Mouse (Mus musculus) fat pad, adult 2 months (tissue): ENCODE results near the gene Specc1.

Experiments used
- DNase-seq: peaks from one replicate; pipeline ENCODE4 v3.0.0-alpha.2; 2011; ENCODE audit warnings: low read depth, low spot score; ENCODE audit errors: extremely low read depth

Gene Specc1

GRCm38 (mm10) chr11:62080476-62080875 lies 123.9 kb downstream of the Specc1 start:
- no peak for DNase-seq

DNA sequence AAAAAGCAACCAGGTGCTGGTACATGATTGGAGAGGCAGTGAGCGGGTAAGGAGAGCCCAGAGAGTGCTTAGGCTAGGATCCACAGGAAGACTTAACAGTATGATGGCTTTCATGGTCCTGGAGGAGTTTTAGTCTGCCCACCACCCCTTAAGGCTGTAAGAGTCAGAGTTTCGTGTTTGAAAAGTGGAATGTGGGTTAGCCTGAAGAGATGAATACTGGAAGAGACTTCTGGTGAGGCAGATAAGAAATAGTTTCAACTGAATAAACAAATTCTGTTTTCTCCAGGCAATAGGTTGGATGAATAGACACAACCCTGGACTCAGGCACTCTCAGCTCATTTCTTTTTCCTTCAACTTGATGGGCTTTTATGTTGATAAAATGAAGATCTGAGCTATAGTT lies 130.1 kb downstream of the Specc1 start:
- DNase-seq = no peak

DNA sequence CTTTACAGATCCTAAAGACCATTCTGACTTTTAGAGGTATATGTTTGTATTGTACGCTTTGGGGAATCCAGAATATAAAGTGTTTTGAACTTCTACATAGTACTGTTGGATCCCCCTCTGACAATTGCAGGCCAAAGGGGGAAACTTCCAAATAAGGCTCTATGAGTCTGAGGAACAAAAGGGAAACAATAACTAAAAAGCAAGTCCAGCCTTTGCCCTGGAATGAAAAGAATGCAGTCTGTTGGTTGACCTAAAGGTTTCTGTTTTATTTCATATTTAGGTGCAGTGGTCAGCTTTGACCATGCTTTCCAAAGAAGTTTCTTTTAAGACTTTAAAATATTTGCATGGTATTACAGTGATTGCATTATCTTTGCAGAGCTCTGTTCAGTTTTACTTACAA lies 130.5 kb downstream of the Specc1 start:
- no peak for DNase-seq

DNA sequence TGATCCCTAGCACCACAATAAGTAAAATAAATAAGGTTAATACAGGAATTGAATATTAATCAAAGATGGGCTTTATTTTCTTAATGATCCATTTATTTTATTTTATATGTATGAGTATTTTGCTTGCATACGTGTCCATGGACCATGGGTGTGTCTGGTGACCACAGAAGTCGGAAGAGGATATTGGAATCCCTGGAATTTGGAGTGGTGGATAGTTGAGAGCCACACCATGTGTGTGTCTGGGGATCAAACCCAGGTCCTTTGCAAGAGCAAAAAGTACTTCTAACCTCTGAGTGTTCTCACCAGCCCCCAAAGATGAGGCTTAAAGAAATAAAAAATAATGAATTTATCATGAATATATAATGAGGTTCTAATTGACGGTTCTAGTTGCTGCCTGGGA lies 132.1 kb downstream of the Specc1 start:
- no peak for DNase-seq

DNA sequence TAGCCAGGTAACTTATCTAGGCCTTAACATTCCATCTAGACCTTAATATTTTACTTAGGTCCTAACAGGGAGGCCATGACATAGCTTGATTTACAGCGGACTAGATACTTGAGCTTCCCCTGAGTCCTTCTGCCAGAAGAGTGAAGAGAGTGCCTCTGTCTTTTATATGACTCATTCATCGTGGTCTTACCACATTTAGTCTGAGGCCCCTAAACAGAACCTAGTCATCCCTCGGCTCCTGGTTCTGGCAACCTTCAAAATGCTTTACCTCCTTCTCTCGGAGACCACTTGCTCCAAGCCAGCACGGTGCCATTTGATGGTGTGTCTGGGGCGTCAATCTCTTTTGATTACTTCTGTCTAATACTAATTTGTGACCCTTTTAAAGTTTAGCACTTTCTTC lies 133.8 kb downstream of the Specc1 start:
- DNase-seq = no peak

DNA sequence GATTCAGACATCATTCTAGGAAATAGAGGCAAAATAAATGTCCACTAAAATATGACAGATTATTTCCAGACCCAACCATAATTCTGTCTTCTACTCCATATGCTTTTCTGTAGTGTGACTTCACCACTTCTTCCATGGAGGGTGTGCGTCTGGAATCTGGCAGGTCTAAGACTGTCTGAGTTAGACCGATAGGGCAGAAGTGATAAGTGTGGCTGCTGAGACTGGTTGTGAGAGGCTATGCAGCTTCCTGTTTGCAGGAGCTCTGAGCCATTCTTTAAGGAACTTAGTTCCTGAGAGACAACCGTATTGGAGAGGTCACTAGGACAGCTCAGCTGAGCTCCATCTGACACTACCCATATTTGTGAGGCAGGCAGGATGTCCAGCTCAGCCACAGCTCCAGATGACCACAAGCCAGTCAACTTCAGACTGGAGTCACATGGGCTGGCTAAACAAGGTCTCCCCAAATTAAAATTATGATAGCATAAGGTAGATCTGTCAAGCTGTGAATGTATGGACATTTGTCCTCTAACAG lies 146.9 kb downstream of the Specc1 start:
- no peak for DNase-seq

DNA sequence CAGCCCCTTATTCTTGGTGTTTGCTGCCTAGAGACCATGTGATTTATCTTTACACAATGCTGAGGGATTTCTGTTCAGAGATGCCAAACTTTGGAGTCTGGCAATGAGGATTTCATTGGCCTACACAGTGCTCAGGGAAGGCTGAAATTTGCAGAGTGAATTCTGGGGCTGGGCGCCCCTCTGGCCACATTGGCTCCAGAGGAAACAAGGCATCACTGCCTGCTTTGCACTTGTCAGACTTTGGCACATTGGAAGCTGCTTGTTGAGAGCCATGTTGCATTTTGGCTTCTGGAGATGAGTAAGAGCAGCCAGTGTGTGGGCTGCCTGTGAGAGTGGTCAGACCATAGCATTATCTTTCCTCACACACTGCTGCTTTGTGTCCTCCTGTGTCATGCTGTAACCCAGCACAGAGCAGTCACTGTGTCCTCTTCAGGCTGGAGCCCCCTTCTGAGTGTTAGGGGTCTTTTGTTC lies 149.9 kb downstream of the Specc1 start:
- no peak for DNase-seq

DNA sequence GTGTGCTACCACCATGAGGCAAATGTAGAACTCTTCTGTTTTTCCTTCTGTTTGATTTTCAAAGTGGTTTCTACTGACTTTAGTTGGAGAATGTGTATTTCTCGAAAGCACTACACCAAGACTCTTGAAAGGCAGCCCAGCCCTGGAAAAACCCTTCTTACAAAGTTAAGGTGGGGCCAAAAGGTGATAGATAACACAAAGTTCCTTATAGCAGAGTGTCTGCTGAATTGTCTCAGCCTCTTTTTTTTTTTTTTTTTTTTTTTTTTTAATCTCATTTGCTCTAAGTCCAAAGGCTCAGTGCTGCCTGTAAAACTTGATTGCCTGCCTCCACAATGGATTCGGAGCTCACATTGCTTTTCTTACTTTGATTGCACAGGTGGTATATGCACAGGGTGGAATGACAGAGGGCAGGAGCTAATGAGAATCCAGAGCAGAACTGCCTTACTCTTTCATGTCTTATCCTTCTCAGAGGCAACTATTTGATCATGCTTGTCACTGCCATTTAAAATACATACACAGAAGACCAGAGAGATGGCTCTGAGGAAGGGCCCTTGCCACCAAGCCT lies 150.8 kb downstream of the Specc1 start:
- DNase-seq = no peak

DNA sequence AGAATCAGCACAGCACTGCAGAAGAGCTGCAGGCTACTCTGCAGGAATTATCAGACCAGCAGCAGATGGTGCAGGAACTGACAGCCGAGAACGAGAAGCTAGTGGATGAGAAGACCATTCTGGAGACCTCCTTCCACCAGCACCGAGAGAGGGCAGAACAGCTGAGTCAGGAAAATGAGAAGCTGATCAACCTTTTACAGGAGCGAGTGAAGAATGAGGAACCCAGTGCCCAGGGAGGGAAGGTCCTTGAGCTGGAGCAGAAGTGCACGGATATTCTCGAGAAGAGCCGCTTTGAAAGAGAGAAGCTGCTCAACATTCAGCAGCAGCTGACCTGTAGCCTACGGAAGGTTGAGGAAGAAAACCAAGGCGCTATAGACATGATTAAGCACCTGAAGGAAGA lies 162.0 kb downstream of the Specc1 start:
- no peak for DNase-seq

DNA sequence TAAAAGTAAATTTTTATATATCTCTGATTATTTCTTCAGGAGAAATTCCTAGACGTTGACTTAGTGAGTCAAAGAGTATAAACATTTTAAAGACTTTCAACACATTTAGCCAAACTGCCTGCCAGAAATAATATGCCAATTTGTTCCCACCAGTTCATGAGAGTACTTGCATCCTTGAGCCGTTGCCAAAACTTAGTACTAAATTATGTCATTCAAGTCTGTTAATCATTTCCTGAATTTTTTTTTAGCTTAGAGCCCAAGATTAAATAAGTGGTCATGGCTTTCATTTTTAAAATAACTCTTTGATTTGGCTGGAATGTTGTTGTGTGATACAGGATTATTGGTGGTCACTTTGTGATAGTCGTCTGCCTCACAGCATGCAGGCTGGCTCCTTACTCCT lies 163.3 kb downstream of the Specc1 start:
- DNase-seq = peak; percentile 61

DNA sequence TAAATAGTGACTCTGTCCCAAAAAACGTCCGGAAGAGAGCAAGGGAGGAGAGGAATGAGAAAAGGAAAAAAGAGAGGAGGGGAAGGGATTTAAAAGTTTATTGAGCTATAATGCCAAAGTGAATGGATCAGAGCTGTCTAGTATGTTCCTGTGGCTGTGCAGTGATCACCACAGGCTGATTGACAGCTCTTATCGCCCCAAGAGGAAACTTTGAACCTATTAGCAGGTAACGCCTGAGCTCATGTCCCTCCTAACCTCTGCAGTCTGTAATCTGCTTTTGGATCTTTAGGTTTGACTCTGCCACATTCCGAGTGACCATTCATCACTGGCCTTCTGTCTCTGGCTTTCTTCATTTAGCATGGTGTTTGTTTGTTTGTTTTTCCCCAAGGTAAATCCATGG lies 164.8 kb downstream of the Specc1 start:
- no peak for DNase-seq

- no peak for DNase-seq
Observed at GRCm38 (mm10) chr11:62127692-62128091, 171.1 kb downstream of the Specc1 start.

- DNase-seq = no peak
Observed at GRCm38 (mm10) chr11:62128197-62128596, 171.6 kb downstream of the Specc1 start.

DNA sequence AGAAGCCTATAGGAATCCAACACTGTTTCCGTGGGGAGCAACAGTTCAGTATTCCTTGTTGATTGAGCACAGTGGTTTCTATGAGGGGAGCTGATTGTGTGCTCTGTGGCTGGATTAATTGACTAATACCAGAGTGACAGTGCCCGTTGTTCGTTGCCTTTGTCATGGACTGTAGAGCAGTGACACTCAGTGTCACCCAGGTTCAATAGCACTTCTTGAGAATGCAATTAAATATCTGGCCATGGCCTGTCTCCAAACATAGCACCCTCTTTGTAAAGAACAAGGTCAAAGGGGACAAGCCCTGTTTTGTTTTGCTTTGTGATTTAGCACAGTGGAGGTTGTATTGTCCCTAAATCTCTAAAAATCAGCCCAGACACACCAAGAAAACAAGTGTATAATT lies 173.6 kb downstream of the Specc1 start:
- no peak for DNase-seq

DNA sequence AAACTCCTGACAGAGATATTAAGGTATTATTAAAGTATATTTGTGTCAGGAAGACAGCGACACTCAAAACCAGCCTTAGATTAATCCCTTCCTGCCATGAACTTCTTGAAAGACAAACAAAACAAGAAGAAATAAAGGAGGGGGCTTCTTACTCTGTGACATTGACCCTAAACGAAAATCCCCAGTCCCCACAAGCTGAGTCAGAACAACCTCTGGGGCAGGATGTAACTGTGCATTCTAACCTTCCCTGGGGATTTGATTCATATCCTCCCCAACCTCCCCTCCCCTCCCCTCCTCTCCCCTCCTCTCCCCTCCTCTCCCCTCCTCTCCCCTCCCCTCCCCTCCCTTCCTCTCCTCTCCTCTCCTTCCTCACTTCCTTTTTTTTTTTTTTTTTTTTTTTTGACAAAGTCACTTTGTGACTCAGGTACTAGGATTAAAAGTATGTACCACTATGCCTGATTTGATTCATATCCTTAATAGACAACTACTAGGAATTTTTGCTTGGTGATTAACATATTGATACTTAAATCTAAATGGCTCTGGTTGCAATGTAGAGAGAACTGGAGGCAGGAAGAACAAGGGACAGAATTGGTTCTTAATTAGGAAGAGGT lies 174.2 kb downstream of the Specc1 start:
- no peak for DNase-seq

DNA sequence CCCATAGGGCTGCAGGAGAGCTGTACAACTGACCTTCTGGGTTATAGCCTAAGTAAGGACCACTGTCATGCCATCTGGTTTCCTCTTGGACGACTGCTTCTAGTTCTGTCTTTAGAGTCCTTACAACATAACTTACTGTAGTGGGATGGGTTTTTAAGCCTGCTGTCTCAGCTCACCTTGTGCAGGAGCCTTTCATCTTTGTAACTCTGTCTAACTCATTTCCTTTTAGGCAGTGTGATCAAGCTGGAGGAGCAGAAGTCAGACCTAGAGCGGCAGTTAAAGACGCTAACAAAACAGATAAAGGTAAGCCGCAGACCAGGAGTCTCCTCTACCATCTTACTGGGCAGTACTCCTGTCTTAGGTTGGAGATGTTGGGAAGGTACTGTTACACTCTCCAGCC lies 175.0 kb downstream of the Specc1 start:
- DNase-seq = no peak

DNA sequence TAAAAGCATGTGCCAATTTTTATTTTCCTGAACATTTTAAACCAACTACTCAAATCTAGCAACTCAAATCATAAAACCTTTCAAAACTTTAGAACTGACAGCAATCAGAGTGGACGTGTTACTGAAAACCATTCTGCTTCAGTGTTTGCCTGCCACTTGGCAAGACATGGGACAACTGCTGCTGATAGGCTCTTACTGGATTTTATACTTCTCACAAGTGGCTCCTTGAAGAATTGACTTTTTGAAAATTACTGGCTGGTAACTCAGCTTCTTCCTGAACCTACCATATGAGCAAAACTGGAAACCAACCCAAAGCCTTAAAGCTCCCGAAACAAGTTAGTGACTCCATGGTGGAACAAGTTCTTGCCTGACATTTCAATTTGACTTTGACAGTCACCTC lies 177.6 kb downstream of the Specc1 start:
- no peak for DNase-seq

DNA sequence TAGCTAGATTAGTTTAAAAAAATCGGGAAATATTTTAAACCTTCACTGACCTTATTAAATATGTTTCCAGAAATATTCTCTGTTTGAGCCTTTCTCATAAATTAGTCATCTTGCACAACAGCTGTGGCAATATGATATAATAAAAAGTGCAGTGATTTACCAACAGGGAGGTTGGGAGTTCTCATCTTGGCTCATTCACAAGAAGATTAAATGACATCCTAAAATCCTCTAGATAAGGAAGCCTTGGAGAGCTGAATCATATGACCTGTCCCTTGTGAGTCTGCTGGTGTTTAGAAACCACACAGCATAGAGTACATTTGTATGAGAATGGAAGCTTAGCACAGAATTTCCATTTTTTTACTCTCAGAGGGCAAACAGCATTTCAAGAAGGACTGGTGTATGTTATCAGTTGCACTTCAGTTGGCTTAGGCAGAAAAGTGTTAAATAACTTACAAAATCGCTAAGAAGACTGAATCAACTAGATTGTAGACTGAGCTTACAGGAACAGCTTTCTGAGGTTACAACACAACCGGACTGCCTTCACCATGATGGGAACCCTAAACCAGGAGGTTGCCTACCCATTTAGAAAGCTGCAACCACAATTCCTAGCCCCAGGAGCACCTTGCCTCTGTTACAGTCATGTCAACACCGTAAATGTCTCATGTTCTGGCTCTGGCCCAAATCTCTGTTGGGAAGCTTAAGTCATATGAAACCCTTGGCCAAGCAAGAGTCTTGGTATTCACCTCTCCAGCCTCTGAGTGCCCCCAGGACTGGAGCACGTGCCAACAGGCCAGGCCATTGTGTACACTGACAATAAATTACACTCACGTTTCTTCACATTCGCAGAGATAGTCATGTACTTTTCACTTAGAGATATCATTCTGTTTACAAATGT lies 188.9 kb downstream of the Specc1 start:
- DNase-seq = peak; percentile 75

DNA sequence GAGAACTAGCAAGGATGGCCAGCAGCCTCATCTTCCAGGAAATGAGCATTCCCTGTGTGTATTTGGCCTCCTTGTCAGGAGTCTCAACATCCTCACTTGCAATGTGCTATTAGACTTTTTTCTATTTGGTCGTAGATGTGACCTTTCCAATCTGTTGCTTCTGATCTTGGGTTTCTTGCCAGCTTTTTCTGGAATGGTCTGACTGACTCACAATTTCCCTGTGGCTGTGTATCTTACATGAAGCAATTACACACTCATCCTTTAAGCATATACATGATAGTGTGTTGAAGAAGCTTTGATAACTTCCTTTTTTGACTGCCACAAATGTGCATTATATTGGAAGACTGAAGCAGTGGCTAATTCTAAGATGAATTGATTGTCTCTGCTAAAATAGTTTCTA lies 190.1 kb downstream of the Specc1 start:
- DNase-seq = no peak

DNA sequence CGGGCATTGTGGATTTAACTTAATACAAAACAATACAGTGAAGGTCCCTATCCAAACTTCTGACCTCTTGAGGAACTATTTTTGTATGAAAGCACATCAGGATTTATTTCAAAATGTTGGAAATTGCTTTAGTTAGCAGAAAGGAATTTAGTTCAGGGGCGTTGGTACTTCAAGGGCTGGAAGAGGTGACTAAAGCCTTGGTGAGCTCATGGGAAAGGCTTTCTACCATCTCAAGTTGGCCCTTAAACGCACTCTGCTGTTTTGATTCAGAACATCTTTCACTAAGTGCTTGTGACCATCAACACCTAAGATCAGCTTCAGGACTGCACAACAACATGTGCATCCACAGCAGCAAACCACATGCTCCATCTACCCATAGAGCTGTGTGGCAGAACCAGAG lies 191.5 kb downstream of the Specc1 start:
- DNase-seq = no peak

- no peak for DNase-seq
Observed at GRCm38 (mm10) chr11:62148449-62148848, 191.9 kb downstream of the Specc1 start.

DNA sequence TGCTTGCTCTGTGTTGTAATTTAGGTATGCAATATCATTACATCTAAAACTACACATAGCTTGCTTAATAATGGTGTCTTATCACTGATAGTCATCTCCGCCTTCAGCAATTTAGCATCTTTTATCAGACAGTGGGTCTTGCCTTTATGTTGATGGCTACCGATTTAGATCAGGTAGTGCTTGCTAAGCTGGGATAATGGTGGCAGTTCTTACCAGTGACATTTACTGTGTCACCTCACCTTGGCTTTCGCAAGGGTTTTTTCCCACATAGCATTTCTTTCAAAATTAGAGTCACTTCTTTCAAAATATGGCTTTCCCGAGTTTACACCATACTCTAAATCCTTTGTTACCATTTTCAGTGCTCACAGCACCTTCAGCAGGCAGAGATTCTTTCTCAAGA lies 196.5 kb downstream of the Specc1 start:
- peak; percentile 57 for DNase-seq
